Mouse (Mus musculus) heart, embryonic 13.5 days (tissue): ENCODE measurements around the gene Fbln7. TPM values are rescaled to one million over a fixed set of nuclear protein-coding genes. Genes with fewer than 3 reads are reported as not detected.

Source experiments
- ATAC-seq: fragments of 200-750 bp; cut with Nextera tagmentation; 2 replicates; pipeline ENCODE4 v1.8.0; 2017; ENCODE audit warnings: moderate TSS enrichment; ENCODE audit not compliant: insufficient number of reproducible peaks, low FRiP score, low TSS enrichment; ENCODE audit errors: extremely low read depth
- H3K27ac ChIP-seq: fragments of 300-500 bp; sonication (generic); replicated peaks from 2 replicates; pipeline ENCODE4 v1.5.1; 2015; ENCODE audit warnings: moderate library complexity, mild to moderate bottlenecking, inconsistent platforms
- H3K27me3 ChIP-seq: fragments of 300-500 bp; sonication (generic); replicated peaks from 2 replicates; pipeline ENCODE4 v1.6.1; 2015; ENCODE audit warnings: mild to moderate bottlenecking, inconsistent platforms
- H3K36me3 ChIP-seq: fragments of 300-500 bp; sonication (generic); 2 replicates; pipeline ENCODE4 v1.6.1; 2015; ENCODE audit warnings: mild to moderate bottlenecking, inconsistent platforms
- H3K4me1 ChIP-seq: fragments of 300-500 bp; sonication (generic); 2 replicates; pipeline ENCODE4 v1.6.1; 2015; ENCODE audit warnings: inconsistent platforms
- H3K4me2 ChIP-seq: fragments of 300-500 bp; sonication (generic); 2 replicates; pipeline ENCODE4 v1.6.1; 2015; ENCODE audit warnings: inconsistent platforms, mild to moderate bottlenecking, moderate library complexity
- H3K4me3 ChIP-seq: fragments of 300-500 bp; sonication (generic); 2 replicates; pipeline ENCODE4 v1.5.1; 2015; ENCODE audit warnings: moderate library complexity, mild to moderate bottlenecking, inconsistent platforms
- H3K9ac ChIP-seq: fragments of 300-500 bp; sonication (generic); 2 replicates; pipeline ENCODE4 v1.6.1; 2015; ENCODE audit warnings: inconsistent platforms, mild to moderate bottlenecking, moderate library complexity
- H3K9me3 ChIP-seq: fragments of 300-500 bp; sonication (generic); 2 replicates; pipeline ENCODE4 v1.6.1; 2016; ENCODE audit warnings: inconsistent platforms
- WGBS: fragments of 180-500 bp; shearing (Covaris S2); methylation state at CpG from one replicate; pipeline ENCODE4 v1.1.7; 2015; ENCODE audit warnings: mixed read lengths; 5-methylcytosine and 5-hydroxymethylcytosine counted together
- microRNA-seq: library from miRNA; unstranded; fragments of <30 nt; microRNA quantifications from one replicate; pipeline ENCODE4, GENCODE M21; 2016
- polyA plus RNA-seq: library from polyadenylated mRNA; unstranded; fragments of >200 nt; fragmentation: Nextera tagmentation; extraction: Ambion mirVana; gene quantifications from 2 replicates; pipeline ENCODE4 v1.2.1, GENCODE M21; 2015

The Fbln7 gene
- polyA plus RNA-seq, 1 experiment from 2014 or later = 1.8 TPM

GRCm38 (mm10) chr2:128924799-128925198 lies 62.0 kb downstream of the Fbln7 start:
- Histone ChIP-seq H3K4me1 (no peaks in the 10 kb centered on the region), H3K36me3 (peaks cover 35% of the 10 kb centered on the region), H3K27me3 (no peaks in the 10 kb centered on the region), H3K27ac (no peak overlapping the region), H3K4me2 (no peak overlapping the region), H3K9me3 (0 out of 2 replicates have a peak, but pooled peaks cover 3% of the 10 kb centered on the region), H3K4me3 (no peak overlapping the region), H3K9ac (no peak overlapping the region)
- ATAC-seq = no peak
- WGBS = 81% methylated on average over 4 of the region's 4 CpGs

GRCm38 (mm10) chr2:128928446-128928845 lies 65.7 kb downstream of the Fbln7 start:
- H3K4me1 ChIP-seq = no peaks in the 10 kb centered on the region
- 0 out of 2 replicates have a peak, but pooled peaks cover 3% of the 10 kb centered on the region for H3K9me3 ChIP-seq
- H3K36me3 ChIP-seq = peaks cover 55% of the 10 kb centered on the region
- no peak overlapping the region for H3K9ac ChIP-seq
- no peak overlapping the region for H3K4me2 ChIP-seq
- no peak overlapping the region for H3K4me3 ChIP-seq
- ATAC-seq = no peak
- no peaks in the 10 kb centered on the region for H3K27me3 ChIP-seq
- no peak overlapping the region for H3K27ac ChIP-seq
- 62% methylated on average over 3 of the region's 3 CpGs for WGBS

DNA sequence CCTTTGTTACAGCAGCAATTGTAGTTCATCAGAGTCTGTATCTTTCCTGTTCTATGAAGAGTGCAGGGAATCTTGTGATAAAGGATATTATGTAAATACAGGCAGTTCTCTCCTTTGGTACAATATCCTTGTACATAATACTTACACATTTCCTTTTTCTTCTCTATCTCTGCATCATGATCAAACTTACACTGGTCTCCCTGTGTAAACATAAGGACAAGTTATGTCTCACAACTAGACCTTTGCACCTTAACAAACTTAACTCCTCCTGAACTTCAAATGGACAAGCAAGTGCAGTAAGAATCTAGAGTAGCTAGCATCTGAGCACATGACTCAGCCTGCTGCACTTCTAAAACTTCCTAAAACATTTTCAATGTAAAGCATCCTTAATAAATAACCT lies 67.9 kb downstream of the Fbln7 start:
- peaks cover 60% of the 10 kb centered on the region for H3K36me3 ChIP-seq
- no peaks in the 10 kb centered on the region for H3K27me3 ChIP-seq
- ATAC-seq = no peak
- no peak overlapping the region for H3K9ac ChIP-seq
- no peaks in the 10 kb centered on the region for H3K4me1 ChIP-seq
- no peak overlapping the region for H3K4me3 ChIP-seq
- H3K9me3 ChIP-seq = 0 out of 2 replicates have a peak, but pooled peaks cover under 1% of the 10 kb centered on the region
- no peak overlapping the region for H3K27ac ChIP-seq
- H3K4me2 ChIP-seq = no peak overlapping the region

GRCm38 (mm10) chr2:128936256-128936655 lies 73.5 kb downstream of the Fbln7 start:
- peaks cover 46% of the 10 kb centered on the region for H3K36me3 ChIP-seq
- H3K4me2 ChIP-seq = no peak overlapping the region
- H3K9ac ChIP-seq = no peak overlapping the region
- 83% methylated on average over 3 of the region's 3 CpGs for WGBS
- no peak overlapping the region for H3K27ac ChIP-seq
- no peak for ATAC-seq
- no peaks in the 10 kb centered on the region for H3K27me3 ChIP-seq
- H3K4me1 ChIP-seq = no peaks in the 10 kb centered on the region
- H3K4me3 ChIP-seq = no peak overlapping the region
- H3K9me3 ChIP-seq = no peaks in the 10 kb centered on the region

DNA sequence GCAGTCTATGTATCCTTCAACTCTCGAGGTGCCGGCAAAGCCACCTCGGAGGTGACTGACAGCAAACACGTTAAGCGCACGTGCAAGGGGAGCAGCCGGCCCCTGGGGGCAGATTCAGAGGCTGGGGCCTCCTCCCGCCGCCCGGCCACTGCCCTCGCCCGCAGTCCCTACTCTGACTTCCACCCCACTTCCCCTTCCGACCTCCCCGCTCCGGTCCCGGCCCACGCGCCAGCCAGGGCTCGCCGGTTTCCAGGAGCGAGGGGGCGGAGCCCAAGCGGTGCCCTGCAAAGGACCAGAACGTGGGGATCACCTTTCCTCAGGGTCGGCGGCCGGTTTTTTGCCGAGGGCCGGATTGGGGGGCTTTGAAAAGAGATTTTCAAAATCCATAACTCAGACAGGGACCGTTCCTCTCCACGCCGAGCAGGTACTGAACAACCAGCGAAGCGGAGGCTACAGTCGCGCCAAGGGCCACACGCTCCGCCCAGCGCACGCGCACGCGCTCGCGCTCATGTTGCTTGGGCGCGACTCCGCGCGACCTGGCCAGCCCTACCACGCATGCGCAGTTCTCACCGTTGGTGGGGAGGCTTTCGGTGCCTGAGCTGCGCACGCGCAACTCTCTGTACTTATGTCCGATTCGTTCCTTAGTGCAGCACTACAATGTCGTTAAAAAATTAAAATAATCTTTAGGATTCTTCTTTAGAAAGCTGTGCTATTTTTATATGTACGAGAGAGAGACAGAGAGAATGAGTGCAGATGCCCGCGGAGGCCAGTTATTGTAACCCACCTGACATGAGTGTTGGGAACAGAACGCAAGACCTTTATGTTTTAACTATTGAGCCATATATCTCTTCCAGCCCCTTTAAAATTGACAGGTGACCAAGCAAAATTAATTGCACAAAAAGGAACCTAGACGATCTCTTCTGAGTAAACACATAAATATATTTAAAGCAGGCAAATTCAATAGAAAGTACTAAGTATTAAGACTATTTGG lies 81.1 kb downstream of the Fbln7 start, which contains the start of gene Zc3h8:
Gene Zc3h8 (minus strand): TSS at position 540 of the 991 bp plus-strand sequence.
- peak within 1 kb of the TSS; percentile 89 for H3K27ac ChIP-seq
- H3K4me1 ChIP-seq = peaks cover 6% of the 10 kb centered on the region
- no peaks in the 10 kb centered on the region for H3K9me3 ChIP-seq
- peak within 1 kb of the TSS; percentile 81 for H3K9ac ChIP-seq
- H3K36me3 ChIP-seq = peaks cover 9% of the 10 kb centered on the region
- peak within 1 kb of the TSS; percentile 60 for H3K4me3 ChIP-seq
- no peaks in the 10 kb centered on the region; the same call in 1 of the 2 replicates for H3K27me3 ChIP-seq
- H3K4me2 ChIP-seq = peak within 1 kb of the TSS; percentile 66
- WGBS = 2% methylated on average over 65 of the region's 65 CpGs
- peak; percentile 91 for ATAC-seq

Small RNAs within 50 kb of the gene (microRNA-seq; reads per million reads assigned to microRNA genes)
- gene Gm22859 = not detected

Other genes starting within 250 kb of the Fbln7 start
- gene Anapc1, start 175.6 kb upstream of the Fbln7 start, polyA plus RNA-seq = 38.8 and 42.9 TPM in 2 replicates
- gene Mertk, start 164.0 kb upstream of the Fbln7 start, polyA plus RNA-seq = 3.9 and 4.0 TPM in 2 replicates
- 23.2 and 25.6 TPM in 2 replicates for gene Tmem87b, start 44.9 kb upstream of the Fbln7 start, polyA plus RNA-seq
- 5.6 and 6.5 TPM in 2 replicates for gene Zc3h8, start 81.1 kb downstream of the Fbln7 start, polyA plus RNA-seq
- gene Zc3h6, start 104.4 kb downstream of the Fbln7 start, polyA plus RNA-seq = 1.2 and 1.3 TPM in 2 replicates
- gene Gm10762, start 104.7 kb downstream of the Fbln7 start, polyA plus RNA-seq = 10.4 and 11.8 TPM in 2 replicates
- 0.05 TPM in 1 of 2 replicates, not detected in the other for gene Vinac1, start 185.2 kb downstream of the Fbln7 start, polyA plus RNA-seq
- gene Ttl, start 203.0 kb downstream of the Fbln7 start, polyA plus RNA-seq = 7.4 and 7.5 TPM in 2 replicates
- 15.4 and 16.7 TPM in 2 replicates for gene Polr1b, start 238.0 kb downstream of the Fbln7 start, polyA plus RNA-seq